Mouse (Mus musculus) ES-Bruce4 (cell line): Measurements from ENCODE around the gene Mettl24.

Experiments
- CTCF ChIP-seq: IDR thresholded peaks from one replicate; pipeline ENCODE4 v1.8.1; 2011; ENCODE audit warnings: low read depth, low read length
- POLR2A ChIP-seq: IDR thresholded peaks from one replicate; pipeline ENCODE4 v1.8.1; 2011; ENCODE audit warnings: low read length; ENCODE audit not compliant: insufficient read depth

DNA sequence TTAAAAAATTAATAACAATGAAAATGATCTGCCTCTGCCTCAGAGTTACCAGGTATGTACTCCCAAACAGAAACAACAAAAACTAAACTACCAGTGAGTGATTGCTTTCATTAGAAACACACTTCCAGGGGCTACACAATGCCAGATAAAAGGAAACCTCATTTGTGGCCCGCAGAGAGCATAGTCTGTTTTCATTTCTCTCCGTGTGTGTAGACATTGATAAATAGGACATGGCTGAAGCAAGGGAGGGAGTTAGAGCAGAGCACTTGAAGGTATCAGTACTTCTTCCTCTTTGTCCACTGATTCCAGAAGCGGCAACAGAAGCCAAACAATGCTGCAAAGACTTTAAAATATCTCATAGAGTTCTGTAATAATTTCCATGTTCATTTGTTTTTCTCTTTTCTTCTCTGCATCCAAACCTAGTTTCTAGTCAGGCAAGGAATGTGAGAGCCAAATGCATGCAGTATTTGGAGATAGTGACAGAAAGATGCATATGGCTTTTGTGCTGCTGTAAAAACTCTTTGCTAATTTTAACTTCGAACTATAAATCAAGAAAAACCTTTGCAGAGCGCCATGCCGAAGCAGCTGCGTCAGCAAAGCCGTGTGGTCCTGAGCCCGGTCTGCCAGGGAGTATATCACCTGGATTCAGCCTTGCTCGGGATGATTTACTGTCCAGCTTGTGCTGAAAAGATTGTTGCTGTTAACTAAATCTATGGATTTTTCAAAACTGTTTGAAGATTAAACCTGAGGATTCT is 67.4 kb downstream of the Mettl24 start:
- no peak for TF ChIP-seq POLR2A
- no peak for TF ChIP-seq CTCF
